Mouse (Mus musculus): ENCODE results near the gene Ms4a4c.

DNA sequence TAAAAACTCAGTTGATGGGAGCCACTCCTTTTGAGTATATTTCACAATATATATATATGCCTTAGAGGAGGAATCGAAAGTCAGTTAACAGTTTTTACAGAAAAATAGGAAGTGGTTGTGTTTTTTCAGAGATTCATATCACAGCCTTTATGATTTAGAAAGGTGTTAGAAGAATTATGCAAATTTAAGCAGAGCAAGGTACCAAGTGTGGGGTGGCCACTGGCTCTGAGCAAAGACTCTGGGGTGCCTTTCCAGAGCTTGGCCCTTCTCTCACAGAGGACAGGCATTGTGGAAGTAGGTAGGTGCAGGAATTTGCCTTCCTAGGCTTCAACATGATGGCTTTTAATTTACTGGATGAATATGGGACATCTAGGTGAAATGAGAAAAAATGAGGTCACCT is 7.1 kb downstream of the Ms4a4c start:
- TF ChIP-seq POLR2A (IDR thresholded peaks at IDR 0.05; ENCODE audit: insufficient read length, low read depth) (no peak), MAX (IDR thresholded peaks at IDR 0.05; ENCODE audit: low read depth) (no peak), TCF12 (IDR thresholded peaks at IDR 0.05; ENCODE audit: insufficient read depth, poor library complexity, severe bottlenecking) (no peak), MYOG (IDR thresholded peaks at IDR 0.05; ENCODE audit: control insufficient read depth in 1 of 3, insufficient read depth in 1 of 3, insufficient read length in 2 of 3, low read depth in 2 of 3) (no peak)
